Mouse (Mus musculus) layer of hippocampus, adult 2 months (tissue): ENCODE measurements at regions not wholly inside any gene's neighbourhood (a gene's known extent, or its start where the extent isn't known, plus 50 kb on each side); places are given as distances from the start of the nearest gene placed in this dataset.

Experiments
- DNase-seq, 2 experiments: peaks; one replicate each; pipeline ENCODE4 v3.0.0; 2022; ENCODE audit warnings: low spot score in 2 of 2
- H3K27ac ChIP-seq: fragments of 200-600 bp; 2 replicates; pipeline ENCODE4 v1.8.1; 2022
- H3K4me3 ChIP-seq: fragments of 200-600 bp; 2 replicates; pipeline ENCODE4 v1.8.1; 2022; ENCODE audit warnings: mild to moderate bottlenecking
- CTCF ChIP-seq: fragments of 200-600 bp; conservative IDR thresholded peaks from 2 replicates; pipeline ENCODE4 v1.8.1; 2022; ENCODE audit warnings: antibody characterized with exemption, mild to moderate bottlenecking, moderate library complexity

- H3K27ac ChIP-seq = no peak overlapping the region
- no peak for TF ChIP-seq CTCF
- DNase-seq = no peak
Measured at GRCm38 (mm10) chr6:11796361-11796760, 110.9 kb downstream of the Ndufa4 start.

GRCm38 (mm10) chr6:11793366-11793765, 113.9 kb downstream of the Ndufa4 start:
- peak; percentile 92 for TF ChIP-seq CTCF
- Histone ChIP-seq H3K27ac (0 out of 2 replicates have a peak overlapping the region, but pooled peaks have one; percentile 39), H3K4me3 (peak overlapping the region; percentile 46)
- DNase-seq = peak; percentile 47 to 48

More at GRCm38 (mm10) chr6:11796361-11796760, 110.9 kb downstream of the Ndufa4 start:
- H3K4me3 ChIP-seq = no peak overlapping the region

- no peak for DNase-seq
Measured at GRCm38 (mm10) chr6:11792186-11792585, 115.1 kb downstream of the Ndufa4 start.

GRCm38 (mm10) chr6:11791056-11791455, 116.2 kb downstream of the Ndufa4 start:
- no peak overlapping the region for H3K4me3 ChIP-seq
- no peak for TF ChIP-seq CTCF
- DNase-seq = no peak
- H3K27ac ChIP-seq = no peak overlapping the region

More at GRCm38 (mm10) chr6:11792186-11792585, 115.1 kb downstream of the Ndufa4 start:
- H3K4me3 ChIP-seq = no peak overlapping the region
- no peak overlapping the region for H3K27ac ChIP-seq
- TF ChIP-seq CTCF = no peak

GRCm38 (mm10) chr6:11773992-11774391, 133.3 kb downstream of the Ndufa4 start:
- TF ChIP-seq CTCF = peak; percentile 11; the same call in 1 of the 2 replicates
- no peak overlapping the region for H3K4me3 ChIP-seq

GRCm38 (mm10) chr6:11762912-11763311, 144.4 kb downstream of the Ndufa4 start:
- no peak for TF ChIP-seq CTCF

More at GRCm38 (mm10) chr6:11773992-11774391, 133.3 kb downstream of the Ndufa4 start:
- no peak for DNase-seq
- H3K27ac ChIP-seq = no peak overlapping the region

GRCm38 (mm10) chr6:11737667-11738066, 169.6 kb downstream of the Ndufa4 start:
- H3K27ac ChIP-seq = no peak overlapping the region
- TF ChIP-seq CTCF = no peak
- H3K4me3 ChIP-seq = no peak overlapping the region
- DNase-seq = no peak

More at GRCm38 (mm10) chr6:11762912-11763311, 144.4 kb downstream of the Ndufa4 start:
- no peak for DNase-seq
- Histone ChIP-seq H3K27ac (no peak overlapping the region), H3K4me3 (no peak overlapping the region)

GRCm38 (mm10) chr6:11731126-11731525, 176.2 kb downstream of the Ndufa4 start:
- TF ChIP-seq CTCF = no peak
- H3K4me3 ChIP-seq = no peak overlapping the region
- H3K27ac ChIP-seq = peak overlapping the region; percentile 78
- DNase-seq = peak; percentile 47 to 57

- DNase-seq = no peak
- TF ChIP-seq CTCF = no peak
- Histone ChIP-seq H3K27ac (peak overlapping the region; percentile 78), H3K4me3 (no peak overlapping the region)
Measured at GRCm38 (mm10) chr6:11730667-11731066, 176.6 kb downstream of the Ndufa4 start.

- Histone ChIP-seq H3K4me3 (no peak overlapping the region), H3K27ac (peak overlapping the region; percentile 29; the same call in 1 of the 2 replicates)
- no peak for DNase-seq
- TF ChIP-seq CTCF = no peak
Measured at GRCm38 (mm10) chr6:11727806-11728205, 179.5 kb downstream of the Ndufa4 start.

GRCm38 (mm10) chr6:11727370-11727769, 179.9 kb downstream of the Ndufa4 start:
- DNase-seq = peak in 1 of 2 experiments; percentile 11

GRCm38 (mm10) chr6:11723519-11723918, 183.8 kb downstream of the Ndufa4 start:
- no peak for TF ChIP-seq CTCF

More at GRCm38 (mm10) chr6:11727370-11727769, 179.9 kb downstream of the Ndufa4 start:
- no peak for TF ChIP-seq CTCF
- peak overlapping the region; percentile 29; the same call in 1 of the 2 replicates for H3K27ac ChIP-seq
- no peak overlapping the region for H3K4me3 ChIP-seq

GRCm38 (mm10) chr6:11720274-11720673, 187.0 kb downstream of the Ndufa4 start:
- no peak overlapping the region for H3K27ac ChIP-seq
- H3K4me3 ChIP-seq = no peak overlapping the region
- no peak for TF ChIP-seq CTCF
- no peak for DNase-seq

More at GRCm38 (mm10) chr6:11723519-11723918, 183.8 kb downstream of the Ndufa4 start:
- Histone ChIP-seq H3K4me3 (no peak overlapping the region), H3K27ac (no peak overlapping the region)
- no peak for DNase-seq

- DNase-seq = peak in 1 of 2 experiments; percentile 15
- no peak for TF ChIP-seq CTCF
Measured at GRCm38 (mm10) chr6:11710581-11710980, 196.7 kb downstream of the Ndufa4 start.

More at GRCm38 (mm10) chr6:11710581-11710980, 196.7 kb downstream of the Ndufa4 start:
- H3K4me3 ChIP-seq = no peak overlapping the region
- H3K27ac ChIP-seq = peak overlapping the region; percentile 18; the same call in 1 of the 2 replicates
